Mouse (Mus musculus): ENCODE measurements around the gene A530016L24Rik.

A530016L24Rik gene

DNA sequence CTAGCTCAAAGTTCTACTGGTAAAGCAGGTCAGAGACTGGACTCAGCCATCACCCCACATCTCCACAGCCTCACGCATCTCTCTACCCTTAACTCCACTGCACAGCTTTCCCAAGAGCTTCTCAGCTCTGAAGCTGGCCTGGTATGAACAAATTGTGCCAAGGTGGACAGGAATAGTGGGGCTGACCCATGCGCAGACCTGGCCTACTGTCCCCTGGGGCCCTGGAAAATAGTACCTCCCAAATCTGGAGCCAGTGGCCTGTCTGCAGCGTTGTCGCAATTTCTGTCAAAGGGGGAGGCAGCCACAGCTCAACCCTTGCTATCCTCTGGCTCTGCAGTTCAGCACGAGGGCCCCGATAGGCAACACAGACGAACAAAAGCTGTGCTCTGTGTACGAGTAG lies at the start of gene A530016L24Rik:
TSS of gene A530016L24Rik (plus strand) at position 315 of the 400 bp plus-strand sequence.
- DNase-seq, result no peak

DNA sequence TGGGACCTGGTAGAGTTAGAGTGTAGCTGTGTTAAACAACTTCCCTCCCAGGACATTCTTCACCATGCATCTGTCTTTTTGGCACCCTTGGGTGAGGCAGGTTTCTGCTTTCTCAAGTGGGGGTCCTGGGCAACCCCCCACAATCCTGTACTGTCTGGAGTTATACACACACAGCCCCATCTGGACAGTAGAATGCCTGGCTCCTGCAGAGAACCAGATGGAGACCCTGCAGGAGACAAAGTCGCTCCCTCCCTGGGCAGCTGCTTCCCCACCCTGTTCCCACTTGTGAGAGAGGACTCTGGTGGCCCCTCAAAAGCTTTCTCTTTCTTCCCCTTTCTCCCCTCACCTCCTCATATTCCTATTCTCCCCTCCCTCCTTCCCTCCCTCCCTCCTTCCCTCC lies 49.3 kb upstream of the A530016L24Rik start:
- DNase-seq, result peak; percentile 6

DNA sequence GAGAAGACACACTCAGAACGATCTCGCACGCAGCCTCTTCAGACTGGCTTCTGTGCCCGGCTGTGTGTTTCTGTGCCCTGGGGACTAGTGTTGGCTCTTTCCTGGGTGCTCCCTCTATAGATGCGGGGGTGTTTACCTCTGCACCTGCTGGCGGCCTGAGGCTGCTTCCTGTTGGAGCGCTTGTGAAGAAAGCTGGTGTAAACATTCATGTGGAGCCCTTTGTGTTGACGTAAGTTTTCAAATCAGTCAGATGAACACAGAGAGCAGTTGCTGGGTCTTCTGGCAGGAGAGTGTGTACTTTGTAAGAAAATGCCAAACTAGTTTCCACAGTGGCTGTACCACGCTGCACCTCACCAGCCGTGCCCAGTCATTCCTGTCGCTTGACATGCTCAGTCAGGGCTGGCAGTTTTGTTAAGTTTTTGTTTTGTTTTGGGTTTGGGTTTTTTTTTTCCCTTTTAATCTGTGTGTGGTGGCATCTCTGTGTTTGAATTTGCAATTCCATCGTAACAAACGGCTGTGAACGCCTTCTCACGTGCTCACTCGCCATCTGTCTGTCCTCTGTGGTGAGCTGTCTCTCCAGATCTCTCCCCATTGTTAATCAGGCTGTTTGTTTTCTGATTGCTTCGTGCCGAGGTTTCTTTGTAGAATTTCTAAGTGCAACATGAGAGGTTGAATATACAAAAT lies 40.0 kb upstream of the A530016L24Rik start:
- no peak for DNase-seq

DNA sequence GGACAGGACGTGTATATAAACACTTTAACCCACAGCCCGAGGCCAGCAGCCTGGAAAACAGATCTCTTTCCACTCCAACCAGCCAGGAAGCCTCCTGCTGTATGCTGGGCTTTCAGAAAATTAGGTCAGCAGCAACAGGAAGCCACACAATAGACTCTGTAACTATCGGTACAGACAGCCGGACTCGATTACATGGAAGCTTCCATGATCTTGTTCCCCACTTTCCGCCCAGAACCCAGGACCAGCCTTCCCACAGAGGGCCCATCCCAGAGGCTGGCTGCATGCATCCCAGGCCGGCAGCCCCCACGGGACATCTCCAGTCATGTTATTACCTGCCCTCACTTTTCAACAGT lies 39.4 kb upstream of the A530016L24Rik start:
- no peak for DNase-seq

DNA sequence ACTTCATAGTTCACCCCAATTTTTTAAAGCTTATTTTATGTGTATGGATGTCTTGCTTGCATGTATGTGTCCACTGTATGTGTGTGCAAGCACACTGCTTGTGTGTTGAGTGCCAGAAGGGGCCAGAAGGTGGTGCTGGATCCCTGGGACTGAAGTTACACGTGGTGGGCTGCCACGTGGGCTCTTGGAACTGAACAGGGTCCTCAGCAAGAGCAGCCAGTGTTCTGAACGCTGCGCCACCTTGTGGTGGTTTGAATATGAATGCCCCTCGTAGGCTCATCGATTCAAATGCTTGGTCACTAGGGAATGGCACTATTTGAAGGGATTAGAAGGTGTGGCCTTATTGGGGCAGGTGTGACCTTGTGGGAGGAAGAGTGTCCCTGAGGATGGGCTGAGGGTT lies 38.4 kb upstream of the A530016L24Rik start:
- DNase-seq, result no peak

DNA sequence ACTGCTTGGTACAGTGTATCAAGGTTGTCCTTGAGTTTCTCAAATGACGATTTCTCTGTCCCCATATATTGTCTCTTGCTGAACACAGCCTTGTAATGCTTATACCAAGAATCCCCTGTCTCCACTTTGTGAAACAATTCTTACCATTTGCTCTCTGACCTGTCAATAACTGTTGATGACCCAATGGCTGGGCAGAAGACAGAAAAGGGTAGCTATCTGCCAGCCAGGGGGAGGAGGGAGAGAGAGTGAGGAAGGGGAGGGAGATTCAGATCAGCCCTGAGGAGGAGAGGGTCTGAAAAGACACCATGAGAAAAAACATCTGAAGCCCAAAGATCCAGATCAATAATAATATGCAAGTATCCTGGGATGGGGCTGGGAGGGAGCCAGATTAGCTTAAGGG lies 37.9 kb upstream of the A530016L24Rik start:
- DNase-seq, result no peak

DNA sequence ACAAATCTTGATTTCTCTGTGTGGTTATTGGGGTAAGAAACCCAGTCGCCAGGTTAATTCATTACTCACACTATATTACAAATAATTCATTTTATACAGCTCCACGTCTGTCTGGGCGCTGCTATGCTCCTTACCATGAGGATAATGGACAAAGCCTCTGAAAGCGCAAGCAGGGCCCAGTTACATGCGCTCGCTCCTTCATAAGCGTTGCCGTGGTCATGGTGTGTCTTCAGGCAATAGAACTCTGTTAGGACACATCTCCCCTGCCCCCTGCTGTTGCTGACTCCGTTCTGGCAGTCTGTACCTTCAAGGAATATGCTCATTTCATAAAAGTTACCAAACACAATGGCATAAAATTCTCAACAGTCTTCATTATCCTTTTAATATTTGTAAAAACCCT lies 37.4 kb upstream of the A530016L24Rik start:
- DNase-seq, result no peak

DNA sequence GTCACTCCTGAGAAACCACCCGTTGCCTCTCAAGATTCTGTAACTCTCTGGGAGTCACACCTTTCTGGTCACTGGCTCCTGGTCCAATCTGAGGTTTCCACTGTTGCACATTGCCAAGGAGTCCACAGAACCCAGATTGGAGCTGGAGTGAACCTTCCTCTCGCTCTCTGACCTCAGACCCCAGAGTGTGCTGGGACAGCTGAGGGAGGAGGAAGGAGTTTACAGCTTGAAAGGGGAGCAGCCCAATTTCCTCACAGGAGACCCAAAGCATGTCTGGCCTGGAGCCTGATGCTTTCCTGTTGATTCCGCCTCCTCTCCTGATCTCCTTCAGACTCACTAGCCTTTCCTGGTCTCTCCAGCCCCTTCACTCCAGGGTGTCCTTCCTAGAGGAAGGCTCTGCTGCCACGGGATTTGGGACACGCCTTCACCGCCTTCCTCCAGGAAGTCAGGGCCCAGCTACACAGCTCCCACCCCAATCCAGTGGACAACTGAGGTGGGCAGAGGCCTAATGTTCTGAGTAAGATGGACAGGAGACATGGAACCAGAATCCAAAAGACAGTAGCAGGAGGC lies 33.0 kb upstream of the A530016L24Rik start:
- DNase-seq, result no peak

DNA sequence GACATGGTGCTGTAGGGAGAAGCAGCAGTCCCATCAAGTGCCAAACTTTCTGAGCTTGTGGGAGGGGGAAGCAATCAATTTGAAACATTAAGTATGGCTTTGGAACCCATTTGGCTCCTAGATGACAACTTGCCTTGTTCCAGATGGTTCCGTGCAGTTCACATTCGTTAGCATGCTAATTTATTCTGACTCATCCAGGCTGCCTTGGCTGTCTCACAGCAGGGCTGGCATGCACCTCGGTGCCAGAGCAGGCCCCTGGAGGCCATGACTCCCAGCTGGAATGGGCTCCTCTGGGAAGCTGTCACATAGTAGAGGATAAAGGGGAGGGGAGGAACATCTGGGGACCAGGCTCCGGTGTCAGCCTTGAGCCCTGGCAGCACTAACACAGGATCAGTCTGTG lies 31.4 kb upstream of the A530016L24Rik start:
- DNase-seq, result peak; percentile 21

DNA sequence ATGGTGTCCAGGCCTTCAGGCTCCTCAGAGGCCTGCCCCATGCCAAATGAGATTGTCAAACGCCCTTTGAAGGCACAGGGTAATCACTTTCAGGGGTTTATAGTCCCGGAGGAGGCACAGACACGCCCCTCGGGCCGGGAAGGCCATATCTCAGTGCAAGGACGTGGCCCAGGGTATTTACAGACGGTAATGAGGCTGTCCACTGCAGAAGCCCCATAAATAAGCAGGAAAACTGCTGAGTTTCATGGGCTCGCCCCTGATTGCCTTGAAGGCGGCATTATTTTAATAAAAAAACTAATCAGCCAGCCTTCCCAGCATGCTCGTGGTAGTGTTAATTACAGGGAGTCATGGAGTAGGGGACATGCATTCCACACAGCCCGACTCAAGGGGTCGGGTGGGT lies 26.8 kb upstream of the A530016L24Rik start:
- no peak for DNase-seq

DNA sequence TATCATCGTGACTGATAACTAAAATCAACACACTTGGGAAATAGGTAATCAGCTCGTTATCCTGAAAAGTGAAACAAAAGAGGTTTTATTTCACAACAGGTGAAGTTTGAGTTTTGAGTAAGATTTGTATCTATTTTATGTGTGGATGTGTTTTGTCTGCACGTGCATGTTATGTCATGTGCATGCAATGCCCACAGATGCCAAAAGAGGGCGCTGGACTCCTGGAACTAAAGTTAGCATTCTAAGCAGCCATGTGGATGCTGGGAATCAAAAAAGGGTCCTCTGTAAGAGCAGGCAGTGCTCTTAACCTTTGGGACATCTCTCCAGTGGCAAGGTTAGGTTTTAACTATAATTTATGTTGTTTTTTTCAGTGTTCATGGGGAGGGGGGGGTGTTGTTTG lies 26.0 kb upstream of the A530016L24Rik start:
- no peak for DNase-seq

DNA sequence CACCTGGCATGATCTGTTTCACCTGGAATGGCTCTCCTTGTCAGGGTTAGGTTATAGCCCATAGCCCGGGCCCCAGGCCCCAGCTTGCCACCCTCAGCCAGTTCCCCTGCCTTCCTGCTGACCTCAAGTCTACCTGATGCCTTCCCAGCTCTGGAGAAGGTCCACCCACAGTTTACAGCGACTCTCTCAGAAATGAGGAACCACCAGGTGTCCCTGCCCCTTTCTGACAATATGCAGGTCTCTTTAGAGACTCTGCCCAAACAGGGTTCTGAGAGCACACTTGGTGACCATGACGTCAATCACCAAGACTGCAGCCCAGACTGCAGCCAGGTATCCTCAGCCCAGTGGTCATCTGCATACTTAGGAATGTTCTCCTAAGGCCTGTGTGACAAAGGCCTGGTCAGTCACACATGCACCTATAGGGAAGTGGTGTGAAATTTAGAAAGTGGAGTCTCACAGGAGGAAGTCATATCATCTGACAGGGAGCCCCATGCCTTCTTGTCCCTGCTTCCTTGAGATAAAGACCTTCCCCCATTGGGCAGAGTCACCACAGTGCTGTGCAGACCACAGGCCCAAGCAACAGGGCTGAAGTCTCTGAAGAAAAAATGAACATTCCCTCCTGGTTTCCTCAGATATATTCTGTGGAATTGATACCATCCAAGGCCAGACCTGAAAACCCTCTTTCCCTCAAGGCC lies 25.4 kb upstream of the A530016L24Rik start:
- no peak for DNase-seq

DNA sequence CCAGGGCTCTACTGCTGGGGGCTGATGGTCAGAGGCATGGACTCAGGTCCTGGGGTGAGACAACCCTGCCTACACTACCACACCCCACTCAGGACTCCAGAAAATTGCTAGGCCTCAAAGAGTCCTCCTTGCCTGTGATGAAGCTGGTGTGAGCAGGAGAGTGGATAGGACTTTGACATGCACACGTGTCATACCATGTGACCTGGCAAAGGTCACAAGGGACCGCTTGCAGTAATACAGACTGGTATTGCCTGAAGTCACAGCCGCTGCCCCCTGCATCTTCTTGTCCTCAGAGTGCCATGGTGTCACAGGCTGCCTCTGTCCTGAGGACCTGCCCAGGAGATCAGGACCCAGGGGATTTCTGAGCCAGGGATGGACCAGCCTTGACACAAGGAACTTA lies 24.7 kb upstream of the A530016L24Rik start:
- DNase-seq, result no peak

DNA sequence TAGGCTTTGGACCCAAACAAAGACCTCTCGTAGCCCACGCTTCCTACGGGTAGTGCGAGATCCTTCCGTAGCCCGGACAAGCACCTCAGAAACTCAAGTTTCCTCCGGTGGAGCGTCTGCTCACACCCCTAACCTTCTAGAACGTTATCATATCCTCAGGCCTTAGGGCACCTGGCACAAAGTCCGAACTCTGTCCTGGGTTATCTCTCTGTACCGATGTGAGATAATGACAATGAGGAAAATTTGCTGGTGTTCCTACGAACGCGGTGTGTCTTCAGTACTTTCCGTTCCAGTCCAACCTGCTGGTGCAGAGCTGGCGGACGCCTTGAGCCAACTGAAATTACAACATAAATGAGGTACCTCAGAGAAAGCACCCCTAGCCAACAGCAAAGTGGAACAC lies 23.3 kb upstream of the A530016L24Rik start:
- DNase-seq, result no peak

DNA sequence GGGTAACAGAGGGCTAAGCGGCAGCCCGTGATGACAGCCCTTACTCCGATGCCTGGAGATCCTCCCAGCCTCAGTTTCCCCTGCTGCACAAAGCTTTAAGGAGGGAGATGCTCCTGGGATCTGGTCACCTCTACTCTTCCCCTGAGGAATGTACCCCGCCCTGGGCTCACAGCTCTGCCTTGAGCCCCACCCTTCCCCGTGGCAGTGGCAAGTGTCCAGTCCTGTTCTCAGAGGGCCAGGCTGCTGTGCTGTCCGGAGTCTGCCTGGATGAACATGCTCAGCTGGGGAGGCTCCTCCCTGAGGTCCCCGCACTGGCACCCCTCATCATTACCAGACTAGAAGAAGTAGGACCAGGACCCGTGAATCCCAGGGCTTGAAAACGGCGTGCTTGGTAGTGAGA lies 21.9 kb upstream of the A530016L24Rik start:
- no peak for DNase-seq

DNA sequence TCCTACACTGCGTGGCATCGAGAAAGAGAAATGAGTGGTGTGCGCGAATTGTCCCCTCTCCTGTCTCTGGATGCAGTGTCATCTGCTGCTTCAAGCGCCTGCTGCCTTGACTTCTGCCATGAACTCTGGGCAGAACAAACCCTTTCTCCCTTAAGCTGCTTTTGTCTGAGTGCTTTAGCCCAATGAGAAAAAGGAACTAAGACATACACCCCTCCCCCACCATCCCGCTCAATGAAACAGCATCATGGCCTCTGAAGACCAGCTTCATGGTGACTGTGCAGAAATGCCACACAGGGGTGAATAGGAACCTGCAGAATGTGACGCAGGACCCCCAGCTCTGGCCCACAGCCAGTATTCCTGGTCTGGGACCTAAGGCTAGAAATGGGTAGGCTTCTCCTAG lies 19.9 kb upstream of the A530016L24Rik start:
- no peak for DNase-seq

DNA sequence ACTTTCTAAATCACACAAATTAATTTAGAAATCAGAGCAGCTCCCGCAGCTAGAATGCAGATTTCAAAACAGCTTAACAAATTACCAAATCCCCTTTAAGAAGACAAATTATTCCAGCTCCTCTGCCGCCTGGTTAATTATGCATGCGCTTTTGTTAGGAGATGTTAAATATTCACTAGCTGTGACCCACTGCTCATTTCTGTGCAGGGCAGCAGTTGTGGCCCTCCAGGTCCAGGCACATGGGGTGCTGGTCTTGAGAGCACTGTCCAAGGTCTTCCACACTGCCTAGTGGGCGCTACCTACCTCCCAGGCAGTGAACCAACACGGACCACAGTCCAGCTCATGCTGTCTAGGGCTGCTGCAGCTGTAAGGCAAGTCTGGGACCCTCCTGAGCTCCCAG lies 19.0 kb upstream of the A530016L24Rik start:
- no peak for DNase-seq

DNA sequence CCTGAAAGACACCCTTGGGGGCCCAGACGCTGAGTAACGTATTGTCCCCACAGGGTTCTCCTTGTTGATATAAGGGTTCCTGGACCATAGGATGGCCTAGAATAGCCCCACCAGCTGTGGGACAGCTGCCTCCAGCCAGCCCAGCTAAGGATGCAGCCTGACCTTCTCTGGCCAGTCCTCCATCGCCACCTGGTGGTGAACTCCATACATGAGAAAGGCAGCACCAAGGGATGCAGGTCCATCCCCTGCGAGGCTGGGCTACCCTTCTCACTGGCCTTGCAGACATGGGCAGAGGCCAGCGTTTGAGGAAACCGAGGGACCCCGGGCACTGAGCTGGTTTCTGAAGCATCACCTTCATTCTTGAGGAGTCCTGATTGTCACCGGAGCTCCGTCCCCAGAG lies 15.5 kb upstream of the A530016L24Rik start:
- peak; percentile 45 for DNase-seq

DNA sequence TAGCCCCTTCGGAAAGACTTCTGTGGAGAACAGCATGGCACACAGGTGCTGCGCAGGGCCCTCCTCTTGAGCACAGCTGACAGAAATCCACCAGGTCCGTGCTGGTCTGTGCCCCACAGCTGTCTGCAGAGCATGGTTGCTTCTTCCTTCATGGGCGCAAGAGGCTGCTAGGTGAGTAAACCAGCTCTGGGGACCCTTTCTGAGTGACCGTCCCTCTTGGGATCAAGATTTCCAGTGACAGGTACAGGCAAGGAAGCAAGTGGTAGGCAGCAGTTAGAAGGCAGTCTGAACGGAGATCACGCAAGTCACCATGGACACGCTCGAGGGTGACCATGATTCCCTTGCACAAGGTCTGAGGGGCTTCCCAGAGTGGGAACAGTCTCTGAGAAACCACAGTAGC lies 287 bp downstream of the A530016L24Rik start:
- no peak for DNase-seq

DNA sequence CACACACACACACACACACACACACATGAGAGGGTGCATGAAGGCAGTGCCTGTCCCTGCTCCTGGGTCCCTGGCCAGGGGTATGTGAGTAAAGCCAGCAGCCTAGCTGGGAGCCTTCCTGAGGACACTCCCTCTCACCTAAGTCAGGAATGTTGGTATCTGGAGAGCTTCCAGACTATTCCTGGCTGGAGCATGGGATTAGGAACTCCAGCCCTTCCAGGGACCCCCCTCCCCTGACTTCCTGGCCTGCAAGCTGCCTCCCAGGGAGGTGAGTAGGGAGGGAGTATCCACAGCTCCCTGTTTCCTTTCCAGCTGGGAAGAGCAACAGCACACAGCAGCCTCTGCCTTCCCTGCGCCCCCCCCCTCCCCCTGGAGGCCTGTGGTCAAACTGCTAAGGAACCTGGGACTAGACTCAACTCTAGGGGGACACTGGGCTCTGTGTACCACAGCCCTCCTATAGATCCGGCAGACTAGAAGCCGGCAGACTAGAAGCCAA lies 1.2 kb downstream of the A530016L24Rik start:
- DNase-seq, result no peak

DNA sequence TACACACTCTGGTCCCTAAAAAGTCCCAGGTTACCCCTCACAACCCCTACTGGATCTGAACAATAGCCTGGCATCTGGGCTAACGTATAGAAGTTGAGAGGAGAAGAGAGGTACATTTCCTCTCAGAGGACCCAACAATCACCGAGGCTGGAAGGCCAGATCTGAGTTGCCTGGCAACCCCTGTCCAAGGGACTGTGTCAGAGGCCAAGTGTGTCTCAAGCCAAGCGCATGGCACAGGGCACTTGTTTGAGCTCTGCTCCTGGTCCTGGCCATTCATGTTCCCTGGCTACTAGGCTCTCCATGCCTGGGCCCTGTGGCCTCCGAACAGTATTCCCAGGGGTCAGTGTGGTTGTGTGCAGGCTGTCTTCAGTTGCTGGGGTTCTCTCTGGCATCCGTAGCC lies 6.9 kb downstream of the A530016L24Rik start:
- no peak for DNase-seq

DNA sequence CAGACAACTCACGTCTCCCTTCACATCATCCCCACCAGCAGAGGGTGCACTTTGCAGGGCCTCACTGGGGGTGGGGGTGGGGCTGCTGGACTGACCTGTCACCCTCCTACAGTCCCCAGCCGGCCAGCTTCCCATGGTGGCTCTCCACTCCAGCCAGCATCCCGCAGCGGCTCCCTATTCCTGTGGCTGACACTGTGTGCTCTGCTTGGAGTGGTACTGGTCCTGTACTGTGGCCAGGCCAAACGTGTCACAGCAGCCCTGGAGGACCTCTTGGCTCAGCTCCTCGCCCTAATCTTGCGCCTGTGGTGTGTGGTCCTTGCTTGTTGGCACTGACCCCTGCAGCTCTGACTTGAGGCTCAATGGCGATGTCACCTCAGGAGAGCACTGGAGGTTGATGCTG lies 8.5 kb downstream of the A530016L24Rik start:
- DNase-seq, result no peak

DNA sequence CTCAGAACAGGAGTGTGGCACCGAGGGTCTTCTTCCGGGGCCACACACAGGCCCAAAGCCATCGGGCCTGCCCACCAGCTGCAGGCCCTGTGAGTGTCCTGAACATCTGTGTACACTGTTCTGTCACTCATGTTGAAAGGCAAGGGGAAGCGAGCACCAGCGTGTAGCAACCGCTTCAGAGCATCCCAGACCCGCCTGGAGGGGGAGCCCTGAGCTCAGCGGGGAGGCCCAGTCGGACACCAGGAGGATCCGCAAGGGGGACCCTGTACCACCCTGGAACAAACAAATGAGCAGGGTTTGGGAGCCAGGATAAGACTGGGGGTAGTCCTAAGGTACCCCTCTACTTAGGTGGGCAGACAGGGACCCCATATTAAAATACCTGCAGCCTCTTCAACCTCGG lies 9.4 kb downstream of the A530016L24Rik start:
- no peak for DNase-seq

DNA sequence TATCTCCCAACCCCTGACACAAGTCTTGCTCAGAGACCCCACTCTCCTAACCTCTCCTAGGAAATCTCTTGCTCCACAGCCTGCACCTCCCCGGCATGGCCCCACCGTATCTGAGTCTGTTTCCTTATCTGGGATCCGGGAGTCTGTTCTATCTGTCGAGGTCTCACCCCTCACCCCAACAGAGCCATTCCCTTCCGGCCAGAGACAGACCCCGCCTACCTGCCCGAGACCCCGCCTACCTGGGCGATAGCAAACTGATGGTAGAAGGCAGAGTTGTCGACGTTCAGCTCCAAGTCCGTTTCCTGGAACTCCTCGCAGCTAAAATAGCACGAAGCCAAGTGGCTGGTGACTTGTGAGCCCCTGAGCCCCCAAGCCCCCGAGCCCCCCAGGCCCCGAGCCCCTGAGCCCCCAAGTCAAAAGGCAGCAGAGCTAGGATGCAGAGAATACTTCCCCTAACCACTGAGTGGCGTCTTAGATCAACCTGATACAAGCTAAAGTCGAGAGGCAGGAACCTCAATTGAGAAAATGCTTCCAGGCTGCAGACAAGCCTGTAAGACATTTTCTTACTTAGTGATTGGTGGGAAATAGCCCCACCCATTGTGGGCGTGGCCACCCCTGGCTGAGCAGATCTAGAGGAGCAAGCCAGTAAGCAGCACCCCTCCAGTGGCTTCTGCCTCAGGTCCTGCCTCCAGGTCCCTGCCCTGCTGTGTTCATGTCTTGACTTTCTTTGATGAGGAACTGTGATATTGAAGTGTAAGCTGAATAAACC lies 13.9 kb downstream of the A530016L24Rik start:
- DNase-seq, result no peak

Data from cerebellum, adult 11-12 months (tissue).